Mouse (Mus musculus): ENCODE results near the gene Adamts1.

DNA sequence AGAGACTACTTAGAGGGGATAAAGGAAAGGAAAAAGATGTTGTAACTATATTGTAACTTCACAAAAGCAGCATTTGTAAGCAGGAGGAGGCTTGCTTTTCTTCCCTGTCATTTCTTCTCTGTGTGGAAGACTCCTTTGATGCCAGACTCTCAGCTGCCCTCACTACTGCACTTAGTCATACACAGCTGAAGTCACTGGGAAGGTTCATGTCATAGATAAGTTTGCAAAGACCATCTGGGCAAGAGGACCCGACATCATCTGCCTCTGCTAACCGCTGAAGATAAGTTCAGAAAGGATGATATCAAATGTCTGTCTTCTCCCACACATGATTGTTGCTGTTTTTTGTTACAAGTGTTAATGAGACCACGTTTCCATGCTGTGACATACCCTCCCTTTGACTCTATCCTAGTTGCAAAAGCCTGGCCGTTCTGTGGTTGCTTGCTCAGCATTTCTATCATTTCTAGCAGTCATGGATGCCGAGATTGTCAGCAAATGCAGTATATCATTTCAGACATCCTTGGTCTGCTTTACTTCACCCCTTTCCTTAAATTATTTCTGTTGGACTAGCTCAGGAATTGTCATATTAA, 19.5 kb upstream of the Adamts1 start:
- TF ChIP-seq CTCF (conservative IDR thresholded peaks at IDR 0.05; ENCODE audit: low read length) (no peak), POU5F1 (IDR thresholded peaks at IDR 0.05; ENCODE audit: borderline replicate concordance, low read length) (no peak), NANOG (IDR thresholded peaks at IDR 0.05; ENCODE audit: borderline replicate concordance, low read length) (no peak)
